Mouse (Mus musculus) lung, postnatal 0 days (tissue): ENCODE data around the gene Nmur1.

ENCODE experiments used
- CTCF ChIP-seq: IDR thresholded peaks from 2 replicates; pipeline ENCODE4 v1.5.1; 2016; ENCODE audit warnings: antibody characterized with exemption, mild to moderate bottlenecking
- EP300 ChIP-seq: IDR thresholded peaks from 2 replicates; pipeline ENCODE4 v1.6.1; 2016; ENCODE audit warnings: antibody characterized with exemption, mild to moderate bottlenecking, control low read depth

DNA sequence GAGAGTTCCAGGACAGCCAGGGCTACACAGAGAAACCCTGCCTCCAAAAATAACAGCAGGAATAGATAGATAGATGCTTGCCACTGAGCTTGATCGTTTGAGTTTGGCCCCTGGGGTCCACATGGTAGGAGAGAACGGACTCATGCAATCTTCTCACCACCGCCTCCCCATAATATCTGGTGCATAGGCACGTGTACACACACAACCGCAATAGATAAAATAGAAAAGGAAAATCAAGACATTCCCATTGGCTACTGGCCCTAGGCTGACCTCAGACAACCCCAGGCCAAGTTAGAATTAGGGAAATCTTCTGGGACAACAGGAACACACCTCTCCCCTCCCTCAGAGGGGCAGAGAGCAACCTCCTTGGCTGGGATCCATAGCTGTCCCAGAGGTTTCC, 11.3 kb downstream of the Nmur1 start:
- TF ChIP-seq CTCF (no peak), EP300 (no peak)
